Mouse (Mus musculus): ENCODE measurements around the gene Slf1. TPM values are rescaled to one million over a fixed set of nuclear protein-coding genes. Genes with fewer than 3 reads are reported as not detected.
"Not testable (repeated sequence)": the region's sequence is repeated elsewhere in the genome, so short reads cannot be mapped to it uniquely, and the experiment has no call there.

Slf1 gene
- 10 to 100 TPM; 18.4 to 21.9 (median 20.5) TPM for total RNA-seq (2022)

- DNase-seq (ENCODE audit: low spot score in 2 of 2): peak; percentile 85 to 89
These were observed at the start of gene Slf1, which contains the start of gene 2210408I21Rik for GRCm38 (mm10) chr13:77134931-77135620. TSS of gene Slf1 (minus strand) at chr13:77135473. TSS of gene 2210408I21Rik (plus strand) at chr13:77135540.

- no peak for DNase-seq (ENCODE audit: low spot score in 2 of 2)
These were observed 42.7 kb upstream of the Slf1 start for GRCm38 (mm10) chr13:77177931-77178330.

- DNase-seq (ENCODE audit: low spot score in 2 of 2): no peak
These were observed 5.6 kb upstream of the Slf1 start for GRCm38 (mm10) chr13:77140890-77141289.

GRCm38 (mm10) chr13:77135621-77135981 lies 328 bp upstream of the Slf1 start:
- DNase-seq (ENCODE audit: low spot score in 2 of 2): no peak

- no peak for DNase-seq (ENCODE audit: low spot score in 2 of 2)
These were observed 4.1 kb downstream of the Slf1 start for GRCm38 (mm10) chr13:77131132-77131531.

- no peak for DNase-seq (ENCODE audit: low spot score in 2 of 2)
These were observed 7.0 kb downstream of the Slf1 start for GRCm38 (mm10) chr13:77128240-77128639.

- DNase-seq (ENCODE audit: low spot score in 2 of 2): no peak
These were observed 10.1 kb downstream of the Slf1 start for GRCm38 (mm10) chr13:77125159-77125558.

GRCm38 (mm10) chr13:77118695-77119094 lies 16.6 kb downstream of the Slf1 start:
- no peak for DNase-seq (ENCODE audit: low spot score in 2 of 2)

GRCm38 (mm10) chr13:77107734-77108133 lies 27.5 kb downstream of the Slf1 start:
- DNase-seq (ENCODE audit: low spot score in 2 of 2): no peak

- DNase-seq (ENCODE audit: low spot score in 2 of 2): not testable (repeated sequence)
These were observed 42.4 kb downstream of the Slf1 start for GRCm38 (mm10) chr13:77092876-77093275.

- no peak for DNase-seq (ENCODE audit: low spot score in 2 of 2)
These were observed 63.2 kb downstream of the Slf1 start for GRCm38 (mm10) chr13:77072030-77072429.

GRCm38 (mm10) chr13:77068847-77069246 lies 66.4 kb downstream of the Slf1 start:
- DNase-seq (ENCODE audit: low spot score in 2 of 2): no peak

GRCm38 (mm10) chr13:77063221-77063620 lies 72.1 kb downstream of the Slf1 start:
- no peak for DNase-seq (ENCODE audit: low spot score in 2 of 2)

- DNase-seq (ENCODE audit: low spot score in 2 of 2): no peak
These were observed 85.5 kb downstream of the Slf1 start for GRCm38 (mm10) chr13:77049736-77050135.

GRCm38 (mm10) chr13:77048461-77048860 lies 86.8 kb downstream of the Slf1 start:
- DNase-seq (ENCODE audit: low spot score in 2 of 2): peak; percentile 24 to 55

GRCm38 (mm10) chr13:77047179-77047931 lies 87.9 kb downstream of the Slf1 start:
- no peak for DNase-seq (ENCODE audit: low spot score in 2 of 2)

GRCm38 (mm10) chr13:77046416-77046815 lies 88.9 kb downstream of the Slf1 start:
- DNase-seq (ENCODE audit: low spot score in 2 of 2): peak in 1 of 2 experiments; percentile 14

- DNase-seq (ENCODE audit: low spot score in 2 of 2): no peak
These were observed 89.9 kb downstream of the Slf1 start for GRCm38 (mm10) chr13:77045375-77045774.

- no peak for DNase-seq (ENCODE audit: low spot score in 2 of 2)
These were observed 91.9 kb downstream of the Slf1 start for GRCm38 (mm10) chr13:77043375-77043774.

GRCm38 (mm10) chr13:77029594-77029993 lies 105.7 kb downstream of the Slf1 start:
- no peak for DNase-seq (ENCODE audit: low spot score in 2 of 2)

- DNase-seq (ENCODE audit: low spot score in 2 of 2): no peak
These were observed 116.4 kb downstream of the Slf1 start for GRCm38 (mm10) chr13:77018851-77019250.

- DNase-seq (ENCODE audit: low spot score in 2 of 2): no peak
These were observed 131.6 kb downstream of the Slf1 start for GRCm38 (mm10) chr13:77003684-77004083.

GRCm38 (mm10) chr13:77002628-77003027 lies 132.6 kb downstream of the Slf1 start:
- no peak for DNase-seq (ENCODE audit: low spot score in 2 of 2)
